Mouse (Mus musculus): ENCODE results near the gene Dnah1.

DNA sequence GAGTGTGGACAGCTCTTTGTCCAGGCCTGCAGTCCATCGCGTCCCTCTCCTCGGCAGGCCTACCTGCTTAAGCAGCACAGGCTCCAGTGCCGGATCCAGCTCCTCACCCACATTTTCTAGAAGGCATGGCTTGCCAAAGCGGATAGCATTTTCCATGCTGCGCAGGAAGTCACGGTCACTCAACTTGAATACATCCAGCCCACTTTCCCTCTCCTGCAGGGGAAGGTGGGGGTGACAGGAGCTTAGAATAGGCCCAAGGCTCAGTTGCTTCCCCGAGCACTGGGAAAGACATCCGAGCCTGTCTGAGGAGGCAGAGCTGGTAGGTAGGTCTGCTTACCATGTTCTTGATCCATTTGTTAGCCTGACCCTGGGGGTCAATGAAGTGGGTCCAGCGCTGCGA lies 56.0 kb downstream of the Dnah1 start:
- TF ChIP-seq CTCF (IDR thresholded peaks at IDR 0.05; ENCODE audit: low read depth, low read length) (no peak), POLR2A (IDR thresholded peaks at IDR 0.05; ENCODE audit: extremely low read depth, insufficient read depth, low read length) (no peak)
